Mouse (Mus musculus): ENCODE measurements at regions not wholly inside any gene's neighbourhood (a gene's known extent, or its start where the extent isn't known, plus 50 kb on each side); places are given as distances from the start of the nearest gene placed in this dataset.

- no peaks in the 10 kb centered on the region for H3K36me3 ChIP-seq (ENCODE audit: control insufficient read depth, insufficient read depth, low read length, poor library complexity, severe bottlenecking)
- H3K4me3 ChIP-seq (ENCODE audit: low read depth, low read length), result no peak overlapping the region
- no peaks in the 10 kb centered on the region for H3K4me1 ChIP-seq (ENCODE audit: control insufficient read depth, insufficient read depth, low read length)
- no peak overlapping the region for H3K9ac ChIP-seq (ENCODE audit: low read depth, poor library complexity, severe bottlenecking)
- no peaks in the 10 kb centered on the region for H3K9me3 ChIP-seq (replicated peaks; ENCODE audit: control insufficient read depth, insufficient read depth, low read length, poor library complexity, severe bottlenecking)
- TF ChIP-seq CTCF (IDR thresholded peaks at IDR 0.05; ENCODE audit: low read depth, low read length), result no peak
- TF ChIP-seq EP300 (IDR thresholded peaks at IDR 0.05; ENCODE audit: insufficient read depth, low read depth, low read length), result no peak
- no peak for TF ChIP-seq POLR2A (IDR thresholded peaks at IDR 0.05; ENCODE audit: insufficient read depth, low read length)
- H3K27ac ChIP-seq (ENCODE audit: insufficient read depth, low read length), result no peak overlapping the region
- H3K27me3 ChIP-seq (ENCODE audit: control insufficient read depth, insufficient read depth, low read length, poor library complexity, severe bottlenecking), result no peaks in the 10 kb centered on the region
Observed at GRCm38 (mm10) chr3:120531880-120532580, 639.5 kb downstream of the Rwdd3 start.

GRCm38 (mm10) chr3:120511651-120512050, 659.8 kb downstream of the Rwdd3 start:
- Histone ChIP-seq H3K4me1 (ENCODE audit: control insufficient read depth, insufficient read depth, low read length) (no peaks in the 10 kb centered on the region), H3K9ac (ENCODE audit: low read depth, poor library complexity, severe bottlenecking) (no peak overlapping the region), H3K27ac (ENCODE audit: insufficient read depth, low read length) (no peak overlapping the region), H3K9me3 (replicated peaks; ENCODE audit: control insufficient read depth, insufficient read depth, low read length, poor library complexity, severe bottlenecking) (no peaks in the 10 kb centered on the region), H3K36me3 (ENCODE audit: control insufficient read depth, insufficient read depth, low read length, poor library complexity, severe bottlenecking) (no peaks in the 10 kb centered on the region), H3K4me3 (ENCODE audit: low read depth, low read length) (no peak overlapping the region), H3K27me3 (ENCODE audit: control insufficient read depth, insufficient read depth, low read length, poor library complexity, severe bottlenecking) (no peaks in the 10 kb centered on the region)
- TF ChIP-seq POLR2A (IDR thresholded peaks at IDR 0.05; ENCODE audit: insufficient read depth, low read length), result no peak
- TF ChIP-seq CTCF (IDR thresholded peaks at IDR 0.05; ENCODE audit: low read depth, low read length), result no peak
- no peak for TF ChIP-seq EP300 (IDR thresholded peaks at IDR 0.05; ENCODE audit: insufficient read depth, low read depth, low read length)

GRCm38 (mm10) chr3:120498937-120499336, 672.6 kb downstream of the Rwdd3 start:
- no peak for TF ChIP-seq CTCF (IDR thresholded peaks at IDR 0.05; ENCODE audit: low read depth, low read length)
- TF ChIP-seq POLR2A (IDR thresholded peaks at IDR 0.05; ENCODE audit: insufficient read depth, low read length), result no peak
- TF ChIP-seq EP300 (IDR thresholded peaks at IDR 0.05; ENCODE audit: insufficient read depth, low read depth, low read length), result no peak
- no peak overlapping the region for H3K27ac ChIP-seq (ENCODE audit: insufficient read depth, low read length)
- H3K4me3 ChIP-seq (ENCODE audit: low read depth, low read length), result no peak overlapping the region
- no peak overlapping the region for H3K9ac ChIP-seq (ENCODE audit: low read depth, poor library complexity, severe bottlenecking)
- H3K4me1 ChIP-seq (ENCODE audit: control insufficient read depth, insufficient read depth, low read length), result no peaks in the 10 kb centered on the region
- no peaks in the 10 kb centered on the region for H3K9me3 ChIP-seq (replicated peaks; ENCODE audit: control insufficient read depth, insufficient read depth, low read length, poor library complexity, severe bottlenecking)
- H3K27me3 ChIP-seq (ENCODE audit: control insufficient read depth, insufficient read depth, low read length, poor library complexity, severe bottlenecking), result no peaks in the 10 kb centered on the region
- H3K36me3 ChIP-seq (ENCODE audit: control insufficient read depth, insufficient read depth, low read length, poor library complexity, severe bottlenecking), result no peaks in the 10 kb centered on the region

- H3K27me3 ChIP-seq (ENCODE audit: control insufficient read depth, insufficient read depth, low read length, poor library complexity, severe bottlenecking), result no peaks in the 10 kb centered on the region
- H3K36me3 ChIP-seq (ENCODE audit: control insufficient read depth, insufficient read depth, low read length, poor library complexity, severe bottlenecking), result no peaks in the 10 kb centered on the region
- no peak overlapping the region for H3K9ac ChIP-seq (ENCODE audit: low read depth, poor library complexity, severe bottlenecking)
- no peaks in the 10 kb centered on the region for H3K4me1 ChIP-seq (ENCODE audit: control insufficient read depth, insufficient read depth, low read length)
- TF ChIP-seq EP300 (IDR thresholded peaks at IDR 0.05; ENCODE audit: insufficient read depth, low read depth, low read length), result no peak
- TF ChIP-seq POLR2A (IDR thresholded peaks at IDR 0.05; ENCODE audit: insufficient read depth, low read length), result no peak
- TF ChIP-seq CTCF (IDR thresholded peaks at IDR 0.05; ENCODE audit: low read depth, low read length), result no peak
- no peak overlapping the region for H3K4me3 ChIP-seq (ENCODE audit: low read depth, low read length)
- H3K9me3 ChIP-seq (replicated peaks; ENCODE audit: control insufficient read depth, insufficient read depth, low read length, poor library complexity, severe bottlenecking), result no peaks in the 10 kb centered on the region
- H3K27ac ChIP-seq (ENCODE audit: insufficient read depth, low read length), result no peak overlapping the region
Observed at GRCm38 (mm10) chr3:120477934-120478333, 693.6 kb downstream of the Rwdd3 start.

- H3K9ac ChIP-seq (ENCODE audit: low read depth, poor library complexity, severe bottlenecking), result no peak overlapping the region
- no peaks in the 10 kb centered on the region for H3K4me1 ChIP-seq (ENCODE audit: control insufficient read depth, insufficient read depth, low read length)
- no peaks in the 10 kb centered on the region for H3K9me3 ChIP-seq (replicated peaks; ENCODE audit: control insufficient read depth, insufficient read depth, low read length, poor library complexity, severe bottlenecking)
- no peaks in the 10 kb centered on the region for H3K36me3 ChIP-seq (ENCODE audit: control insufficient read depth, insufficient read depth, low read length, poor library complexity, severe bottlenecking)
- H3K4me3 ChIP-seq (ENCODE audit: low read depth, low read length), result no peak overlapping the region
- TF ChIP-seq POLR2A (IDR thresholded peaks at IDR 0.05; ENCODE audit: insufficient read depth, low read length) (no peak), CTCF (IDR thresholded peaks at IDR 0.05; ENCODE audit: low read depth, low read length) (no peak), EP300 (IDR thresholded peaks at IDR 0.05; ENCODE audit: insufficient read depth, low read depth, low read length) (no peak)
- no peak overlapping the region for H3K27ac ChIP-seq (ENCODE audit: insufficient read depth, low read length)
- H3K27me3 ChIP-seq (ENCODE audit: control insufficient read depth, insufficient read depth, low read length, poor library complexity, severe bottlenecking), result no peaks in the 10 kb centered on the region
Observed at GRCm38 (mm10) chr3:120477232-120477631, 693.0 kb upstream of the Ptbp2 start.

- TF ChIP-seq POLR2A (IDR thresholded peaks at IDR 0.05; ENCODE audit: insufficient read depth, low read length) (no peak), EP300 (IDR thresholded peaks at IDR 0.05; ENCODE audit: insufficient read depth, low read depth, low read length) (no peak), CTCF (IDR thresholded peaks at IDR 0.05; ENCODE audit: low read depth, low read length) (no peak)
- Histone ChIP-seq H3K4me3 (ENCODE audit: low read depth, low read length) (no peak overlapping the region), H3K36me3 (ENCODE audit: control insufficient read depth, insufficient read depth, low read length, poor library complexity, severe bottlenecking) (no peaks in the 10 kb centered on the region), H3K27ac (ENCODE audit: insufficient read depth, low read length) (no peak overlapping the region), H3K4me1 (ENCODE audit: control insufficient read depth, insufficient read depth, low read length) (no peaks in the 10 kb centered on the region), H3K27me3 (ENCODE audit: control insufficient read depth, insufficient read depth, low read length, poor library complexity, severe bottlenecking) (no peaks in the 10 kb centered on the region), H3K9me3 (replicated peaks; ENCODE audit: control insufficient read depth, insufficient read depth, low read length, poor library complexity, severe bottlenecking) (no peaks in the 10 kb centered on the region), H3K9ac (ENCODE audit: low read depth, poor library complexity, severe bottlenecking) (no peak overlapping the region)
Observed at GRCm38 (mm10) chr3:120473645-120474038, 689.4 kb upstream of the Ptbp2 start.

Data from ES-Bruce4 (cell line).